Mouse (Mus musculus) forebrain, postnatal 0 days (tissue): ENCODE measurements around the gene Mex3b. TPM values are rescaled to one million over a fixed set of nuclear protein-coding genes. Genes with fewer than 3 reads are reported as not detected.

ENCODE experiments used
- ATAC-seq: fragments of 200-750 bp; cut with Nextera tagmentation; 2 replicates; pipeline ENCODE4 v1.8.0; 2017; ENCODE audit warnings: mild to moderate bottlenecking, moderate library complexity
- DNase-seq: peaks from one replicate; pipeline ENCODE4 v3.0.0-alpha.2; 2015
- H3K27ac ChIP-seq: fragments of 300-500 bp; sonication (generic); 2 replicates; pipeline ENCODE4 v1.5.1; 2014; ENCODE audit warnings: low read depth, mild to moderate bottlenecking, antibody characterized with exemption, low read length, moderate library complexity, mixed read lengths
- H3K27me3 ChIP-seq: fragments of 300-500 bp; sonication (generic); 2 replicates; pipeline ENCODE4 v1.6.1; 2014; ENCODE audit warnings: mild to moderate bottlenecking, low read length, mixed read lengths; ENCODE audit not compliant: insufficient read depth
- H3K36me3 ChIP-seq: fragments of 300-500 bp; sonication (generic); 2 replicates; pipeline ENCODE4 v1.6.1; 2014; ENCODE audit warnings: mild to moderate bottlenecking, moderate library complexity; ENCODE audit not compliant: insufficient read depth
- H3K4me1 ChIP-seq: fragments of 300-500 bp; sonication (generic); 2 replicates; pipeline ENCODE4 v1.6.1; 2014; ENCODE audit warnings: antibody characterized with exemption; ENCODE audit not compliant: insufficient read depth
- H3K4me2 ChIP-seq: fragments of 300-500 bp; sonication (generic); 2 replicates; pipeline ENCODE4 v1.6.1; 2014; ENCODE audit warnings: low read depth, mild to moderate bottlenecking, moderate library complexity
- H3K4me3 ChIP-seq: fragments of 300-500 bp; sonication (generic); 2 replicates; pipeline ENCODE4 v1.5.1; 2014; ENCODE audit warnings: low read depth, low read length, mixed read lengths
- H3K9ac ChIP-seq: fragments of 300-500 bp; sonication (generic); 2 replicates; pipeline ENCODE4 v1.6.1; 2014; ENCODE audit warnings: mild to moderate bottlenecking
- H3K9me3 ChIP-seq: fragments of 300-500 bp; sonication (generic); 2 replicates; pipeline ENCODE4 v1.6.1; 2016; ENCODE audit warnings: low read length
- CTCF ChIP-seq: sonication (generic); IDR thresholded peaks from 2 replicates; pipeline ENCODE4 v1.5.1; 2016; ENCODE audit warnings: antibody characterized with exemption, control low read depth, low read depth
- WGBS: fragments of 180-500 bp; shearing (Covaris S2); extraction: QIAGEN DNeasy Blood & Tissue Kit; methylation state at CpG from one replicate; pipeline ENCODE4 v1.1.7; 2014; 5-methylcytosine and 5-hydroxymethylcytosine counted together
- polyA plus RNA-seq: library from polyadenylated mRNA; unstranded; fragments of >200 nt; fragmentation: Nextera tagmentation; extraction: Ambion mirVana; gene quantifications from 2 replicates; pipeline ENCODE4 v1.2.1, GENCODE M21; 2015
- total RNA-seq: library from RNA; depleted of rRNA; stranded (reverse); fragments of >200 nt; gene quantifications from 2 replicates; pipeline ENCODE4 v1.2.3, GENCODE M21; 2014; rRNA removed

Gene Mex3b
- total RNA-seq (111 and 141 TPM in 2 replicates), polyA plus RNA-seq (22.8 and 24.5 TPM in 2 replicates)

DNA sequence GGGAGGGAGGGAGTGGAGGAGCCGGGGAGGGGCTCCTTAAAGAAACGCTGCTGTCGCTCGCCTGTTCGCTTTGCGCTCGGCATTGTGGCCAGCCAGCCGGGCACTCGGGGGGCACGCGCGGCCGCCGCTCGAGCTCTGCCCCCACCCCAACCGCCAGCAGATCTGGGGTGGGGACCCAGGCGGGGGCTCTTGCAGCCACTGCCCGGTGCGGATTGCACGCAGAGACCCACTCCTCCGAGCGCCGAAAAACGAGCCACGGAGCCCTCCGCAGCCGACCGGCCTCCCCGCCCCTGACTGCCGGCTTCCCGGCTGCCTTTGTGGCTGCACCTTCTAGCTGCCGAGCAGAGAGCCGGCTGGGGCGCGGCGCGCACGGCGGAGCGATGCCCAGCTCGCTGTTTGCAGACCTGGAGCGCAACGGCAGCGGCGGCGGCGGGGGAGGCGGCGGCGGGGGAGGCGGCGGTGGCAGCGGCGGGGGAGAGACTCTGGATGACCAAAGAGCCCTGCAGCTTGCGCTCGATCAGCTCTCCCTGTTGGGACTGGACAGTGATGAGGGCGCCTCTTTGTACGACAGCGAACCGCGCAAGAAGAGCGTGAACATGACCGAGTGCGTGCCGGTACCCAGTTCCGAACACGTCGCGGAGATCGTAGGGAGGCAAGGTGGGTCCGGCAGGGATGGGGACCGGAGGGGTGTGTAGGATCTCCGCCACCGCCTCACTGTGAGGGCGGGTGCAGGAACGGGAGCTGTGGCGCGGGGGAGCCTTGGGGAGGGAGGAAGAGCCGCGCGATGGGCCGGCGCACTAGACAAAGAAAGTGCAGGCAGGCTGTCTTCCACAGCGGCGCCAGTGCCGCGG is at the start of gene Mex3b:
Mex3b (plus strand) TSS at position 63 of the 851 bp plus-strand sequence.
- WGBS, result under 1% methylated on average over 69 of the region's 87 CpGs
- no peak for TF ChIP-seq CTCF
- peak within 1 kb of the TSS; percentile 94 for H3K4me3 ChIP-seq

DNA sequence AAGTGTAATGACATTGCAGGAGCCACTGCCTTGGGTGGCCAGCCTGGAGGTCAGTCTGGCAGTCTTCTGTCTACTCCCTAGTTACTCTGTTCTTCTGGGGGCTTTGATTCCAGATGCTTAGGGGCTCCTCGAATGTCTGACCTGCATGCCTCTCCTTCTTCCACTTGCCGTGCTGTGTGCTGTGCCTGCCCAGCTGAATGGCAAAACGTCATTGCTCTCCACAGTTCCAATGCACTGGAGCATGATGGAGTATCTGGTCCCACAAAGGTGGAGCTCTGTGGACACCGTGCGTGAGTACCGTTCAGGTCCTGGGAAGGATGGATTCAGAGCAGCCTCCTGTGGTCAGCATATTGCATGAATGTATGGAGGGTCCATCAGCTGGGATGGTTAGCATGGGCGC is 47.6 kb upstream of the Mex3b start:
- DNase-seq (no peak), ATAC-seq (no peak)
- no peaks in the 10 kb centered on the region for H3K9me3 ChIP-seq
- H3K4me1 ChIP-seq, result no peaks in the 10 kb centered on the region
- no peaks in the 10 kb centered on the region for H3K36me3 ChIP-seq
- TF ChIP-seq CTCF, result no peak
- no peak overlapping the region for H3K4me3 ChIP-seq
- no peak overlapping the region for H3K9ac ChIP-seq
- H3K27me3 ChIP-seq, result no peaks in the 10 kb centered on the region
- H3K4me2 ChIP-seq, result no peak overlapping the region
- no peak overlapping the region for H3K27ac ChIP-seq
- 90% methylated on average over 7 of the region's 7 CpGs for WGBS

More for the DNA sequence above, at the start of gene Mex3b:
- Histone ChIP-seq H3K9me3 (no peaks in the 10 kb centered on the region), H3K27me3 (no peaks in the 10 kb centered on the region), H3K27ac (peak within 1 kb of the TSS; percentile 100), H3K9ac (peak within 1 kb of the TSS; percentile 100), H3K36me3 (peaks cover 18% of the 10 kb centered on the region), H3K4me2 (peak within 1 kb of the TSS; percentile 82), H3K4me1 (peaks cover 5% of the 10 kb centered on the region)
- DNase-seq (peak; percentile 76), ATAC-seq (peak; percentile 0)

DNA sequence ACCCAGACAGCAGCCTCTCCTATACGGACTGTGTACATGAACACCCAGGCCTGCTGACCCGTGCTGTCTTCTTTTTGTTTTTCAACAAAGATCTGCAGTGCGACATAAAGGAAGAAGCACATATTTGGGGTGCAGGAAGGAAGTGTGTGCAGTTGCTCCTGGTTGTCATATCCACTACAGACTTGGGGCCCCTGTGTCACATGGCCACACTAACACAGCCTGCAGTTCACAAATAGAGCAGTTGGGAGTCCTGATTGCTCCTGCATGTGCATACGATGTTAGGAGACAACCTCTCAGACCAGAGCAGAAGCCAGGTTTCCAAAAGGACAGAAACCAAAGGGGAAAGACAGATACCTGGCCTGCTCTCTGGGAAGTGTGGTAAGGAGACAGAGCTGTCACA is 46.5 kb upstream of the Mex3b start:
- no peak overlapping the region for H3K9ac ChIP-seq
- DNase-seq (no peak), ATAC-seq (no peak)
- H3K4me3 ChIP-seq, result no peak overlapping the region
- WGBS, result 73% methylated on average over 4 of the region's 4 CpGs
- H3K4me1 ChIP-seq, result no peaks in the 10 kb centered on the region
- no peak overlapping the region for H3K27ac ChIP-seq
- H3K27me3 ChIP-seq, result no peaks in the 10 kb centered on the region
- no peaks in the 10 kb centered on the region for H3K36me3 ChIP-seq
- TF ChIP-seq CTCF, result no peak
- H3K9me3 ChIP-seq, result no peaks in the 10 kb centered on the region
- H3K4me2 ChIP-seq, result no peak overlapping the region

DNA sequence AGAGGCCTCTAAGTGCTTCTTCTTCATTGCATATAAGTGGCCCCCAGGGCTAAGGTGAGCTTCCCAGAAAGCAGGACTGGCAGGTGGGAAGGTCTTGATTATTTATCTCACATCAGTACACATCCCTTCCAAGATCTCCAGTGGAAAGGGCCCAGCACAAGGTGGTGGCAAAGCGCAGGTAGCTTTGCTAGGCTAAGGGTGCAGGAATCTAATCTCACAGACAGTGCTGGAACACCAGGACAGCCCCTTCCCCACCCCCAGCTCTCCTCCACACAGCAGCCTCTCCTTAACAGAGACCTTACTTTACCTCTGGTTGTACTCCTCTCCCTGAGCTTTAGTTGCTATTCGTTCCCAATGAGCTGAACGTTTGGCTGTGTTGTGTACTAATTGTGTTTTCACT is 45.6 kb upstream of the Mex3b start:
- no peak overlapping the region for H3K4me2 ChIP-seq
- no peak for ATAC-seq
- no peak overlapping the region for H3K27ac ChIP-seq
- DNase-seq, result no peak
- H3K27me3 ChIP-seq, result no peaks in the 10 kb centered on the region
- H3K4me1 ChIP-seq, result no peaks in the 10 kb centered on the region
- no peaks in the 10 kb centered on the region for H3K9me3 ChIP-seq
- H3K4me3 ChIP-seq, result no peak overlapping the region
- 51% methylated on average over 3 of the region's 3 CpGs for WGBS
- H3K36me3 ChIP-seq, result no peaks in the 10 kb centered on the region
- no peak overlapping the region for H3K9ac ChIP-seq
- TF ChIP-seq CTCF, result no peak

DNA sequence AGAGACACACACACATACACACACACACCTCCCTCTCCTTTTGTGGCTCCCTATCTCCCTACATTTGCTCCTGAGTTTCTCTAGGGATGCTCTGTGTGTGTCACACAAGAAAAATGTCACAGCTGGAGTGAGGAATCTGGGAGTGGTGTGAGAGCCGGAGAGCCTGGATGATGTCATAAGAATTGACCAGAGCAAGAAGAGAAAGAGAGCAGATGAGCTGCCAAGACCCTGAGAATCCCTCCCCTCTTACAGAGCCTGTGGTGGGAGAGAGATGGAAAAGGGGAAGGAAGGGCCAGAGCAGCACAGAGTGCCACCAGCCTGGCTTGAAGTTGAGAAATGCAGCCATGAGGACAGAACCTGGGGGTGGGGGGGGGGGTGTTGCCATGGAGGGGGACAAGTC is 44.6 kb upstream of the Mex3b start:
- Histone ChIP-seq H3K27ac (no peak overlapping the region), H3K4me2 (no peak overlapping the region), H3K4me3 (no peak overlapping the region), H3K9me3 (no peaks in the 10 kb centered on the region), H3K9ac (no peak overlapping the region), H3K27me3 (no peaks in the 10 kb centered on the region), H3K4me1 (no peaks in the 10 kb centered on the region), H3K36me3 (no peaks in the 10 kb centered on the region)
- DNase-seq, result no peak
- no peak for TF ChIP-seq CTCF
- ATAC-seq, result no peak
- WGBS, result 48% methylated on average over 1 of the region's 1 CpGs

DNA sequence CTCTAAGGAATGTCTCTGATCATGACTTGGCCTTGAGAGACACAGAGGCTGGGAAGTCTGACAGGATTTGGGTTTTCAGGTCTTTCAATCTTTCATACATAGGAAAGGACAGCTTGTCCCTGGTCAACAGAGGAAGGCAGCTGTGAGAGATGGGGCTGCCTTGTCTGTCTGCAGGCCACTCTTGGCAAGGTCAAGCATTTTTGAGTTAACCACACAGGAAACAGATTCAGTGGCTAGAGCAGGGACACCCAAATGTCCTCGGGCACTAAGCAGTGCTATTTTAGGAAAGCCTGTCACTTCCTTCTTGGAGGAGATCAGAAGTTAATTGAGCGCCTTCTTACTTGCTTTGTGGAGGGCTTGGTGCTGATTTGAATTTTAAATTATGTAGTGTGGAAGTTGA is 38.9 kb upstream of the Mex3b start:
- Histone ChIP-seq H3K4me1 (no peaks in the 10 kb centered on the region), H3K36me3 (no peaks in the 10 kb centered on the region), H3K27ac (no peak overlapping the region), H3K4me2 (no peak overlapping the region), H3K27me3 (no peaks in the 10 kb centered on the region), H3K9ac (no peak overlapping the region), H3K4me3 (no peak overlapping the region), H3K9me3 (no peaks in the 10 kb centered on the region)
- 59% methylated on average over 2 of the region's 2 CpGs for WGBS
- ATAC-seq, result no peak
- no peak for TF ChIP-seq CTCF
- DNase-seq, result no peak

DNA sequence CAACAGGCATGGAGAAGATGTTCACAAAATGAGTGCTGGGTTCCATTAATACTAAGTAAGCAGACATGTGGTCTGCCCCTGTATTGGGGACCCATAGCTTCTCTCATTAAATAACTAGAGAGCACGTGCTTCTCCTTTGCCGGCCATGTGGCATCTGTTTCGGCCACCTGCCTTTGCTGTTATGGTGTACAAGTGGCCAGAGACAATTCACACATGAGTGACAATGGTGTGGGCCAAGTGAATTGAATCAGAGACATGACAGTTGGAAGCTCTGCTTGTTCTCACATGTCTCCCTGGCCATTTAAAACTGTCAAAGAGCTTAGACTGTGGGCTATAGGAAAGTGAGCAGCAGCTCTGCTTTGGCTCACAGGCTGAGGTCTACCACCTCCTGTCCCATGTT is 37.6 kb upstream of the Mex3b start:
- no peak overlapping the region for H3K4me2 ChIP-seq
- WGBS, result 54% methylated on average over 3 of the region's 3 CpGs
- no peak overlapping the region for H3K4me3 ChIP-seq
- no peak for DNase-seq
- no peaks in the 10 kb centered on the region for H3K9me3 ChIP-seq
- H3K27ac ChIP-seq, result no peak overlapping the region
- ATAC-seq, result no peak
- H3K27me3 ChIP-seq, result no peaks in the 10 kb centered on the region
- TF ChIP-seq CTCF, result no peak
- no peak overlapping the region for H3K9ac ChIP-seq
- H3K36me3 ChIP-seq, result no peaks in the 10 kb centered on the region
- H3K4me1 ChIP-seq, result no peaks in the 10 kb centered on the region
